Mouse (Mus musculus): ENCODE measurements at regions not wholly inside any gene's neighbourhood (a gene's known extent, or its start where the extent isn't known, plus 50 kb on each side); places are given as distances from the start of the nearest gene placed in this dataset.
"Not testable (repeated sequence)": the region's sequence is repeated elsewhere in the genome, so short reads cannot be mapped to it uniquely, and the experiment has no call there.

DNA sequence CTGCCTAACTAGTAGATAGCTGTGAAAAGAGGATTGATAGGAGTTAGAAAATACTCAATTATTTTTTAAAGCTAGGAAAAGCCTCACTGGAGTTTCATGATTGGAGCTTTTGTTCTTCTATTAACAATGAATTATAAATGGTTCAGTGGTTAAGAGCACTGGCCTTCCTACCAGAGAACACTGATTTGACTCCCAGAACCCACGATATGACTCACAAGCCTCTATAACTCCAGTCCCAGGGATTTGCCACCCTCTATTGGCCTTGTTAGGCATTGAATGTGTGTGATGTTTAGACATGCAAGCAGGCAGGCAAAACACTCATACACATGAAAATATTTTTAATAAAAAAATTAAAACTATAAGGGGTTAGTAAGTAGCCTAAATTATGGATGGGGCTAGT, 704.4 kb downstream of the Rapgef2 start:
- Histone ChIP-seq H3K27ac (replicated peaks) (no peak overlapping the region), H3K36me3 (no peaks in the 10 kb centered on the region), H3K27me3 (no peaks in the 10 kb centered on the region), H3K9me3 (no peaks in the 10 kb centered on the region), H3K4me1 (no peaks in the 10 kb centered on the region), H3K9ac (replicated peaks) (no peak overlapping the region), H3K4me3 (no peak overlapping the region), H3K4me2 (replicated peaks) (no peak overlapping the region)
- ATAC-seq (replicated peaks), result no peak
- WGBS, result 9% methylated on average over 1 of the region's 1 CpGs

DNA sequence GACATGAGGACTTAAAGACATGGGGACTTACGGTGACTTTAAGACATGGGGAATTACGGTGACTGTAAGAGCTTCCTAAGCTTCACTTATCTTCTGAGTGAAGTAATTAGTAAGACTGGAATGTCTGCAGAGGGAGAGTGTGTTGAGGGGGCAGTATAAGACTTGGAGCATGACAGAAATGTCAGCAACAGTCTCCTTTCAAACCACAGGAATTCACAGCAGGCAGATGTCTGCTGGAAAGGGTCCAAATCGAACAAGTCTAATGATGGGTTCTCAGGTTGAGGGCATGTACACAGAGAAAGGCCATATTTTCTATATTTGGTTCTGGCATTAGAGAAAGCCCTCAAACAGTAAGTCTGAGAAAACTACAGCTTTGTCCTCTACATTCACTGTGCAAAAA, 705.2 kb downstream of the Rapgef2 start:
- no peak; the same call in 1 of the 2 replicates for ATAC-seq (replicated peaks)
- H3K4me1 ChIP-seq, result no peaks in the 10 kb centered on the region
- H3K9ac ChIP-seq (replicated peaks), result no peak overlapping the region
- H3K36me3 ChIP-seq, result no peaks in the 10 kb centered on the region
- no peaks in the 10 kb centered on the region for H3K27me3 ChIP-seq
- H3K4me2 ChIP-seq (replicated peaks), result no peak overlapping the region
- no peaks in the 10 kb centered on the region for H3K9me3 ChIP-seq
- no peak overlapping the region for H3K4me3 ChIP-seq
- H3K27ac ChIP-seq (replicated peaks), result no peak overlapping the region
- WGBS, result 40% methylated on average over 3 of the region's 3 CpGs

DNA sequence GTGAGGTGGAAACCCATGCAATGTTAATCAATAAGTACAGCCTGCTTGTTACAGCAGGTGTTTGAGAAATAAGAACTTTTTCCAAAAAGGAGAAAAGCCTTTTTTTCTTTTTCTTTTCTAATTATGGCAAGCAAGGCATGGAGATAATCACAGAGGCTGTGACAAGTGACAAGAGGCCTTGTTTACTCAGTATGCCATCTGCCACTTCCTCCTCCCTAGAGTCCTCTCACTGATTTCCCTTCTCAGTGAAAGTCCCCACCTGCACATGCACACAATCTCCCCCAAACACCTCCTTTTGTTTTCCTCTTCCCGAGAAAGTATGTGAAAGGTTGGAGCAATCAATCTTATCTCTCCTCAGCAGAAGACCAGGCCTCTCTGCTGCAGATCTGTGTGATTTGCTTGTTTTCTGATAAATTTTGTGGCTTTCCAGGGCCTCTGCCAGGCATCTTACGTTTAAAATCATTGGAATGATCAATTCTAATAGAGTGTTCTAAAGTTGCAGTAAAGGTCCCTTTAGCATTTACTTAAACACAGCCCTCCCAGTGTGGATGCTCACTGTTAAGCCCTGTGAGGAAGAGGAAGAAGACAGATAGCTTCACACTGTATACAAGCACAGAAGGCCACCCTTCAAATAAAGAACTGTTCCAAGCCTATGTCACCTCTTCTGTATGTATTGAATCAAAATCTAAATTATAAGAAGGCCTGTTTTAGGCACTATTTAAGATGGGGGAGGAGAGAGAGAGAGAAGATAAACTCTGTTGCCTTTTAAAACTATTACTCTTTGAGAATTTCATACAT, 710.5 kb downstream of the Rapgef2 start:
- no peak overlapping the region for H3K4me3 ChIP-seq
- H3K9ac ChIP-seq (replicated peaks), result no peak overlapping the region
- H3K27ac ChIP-seq (replicated peaks), result peak overlapping the region; percentile 37; the same call in 1 of the 2 replicates
- no peaks in the 10 kb centered on the region for H3K36me3 ChIP-seq
- WGBS, result 31% methylated on average over 2 of the region's 2 CpGs
- no peaks in the 10 kb centered on the region for H3K9me3 ChIP-seq
- no peak overlapping the region for H3K4me2 ChIP-seq (replicated peaks)
- H3K4me1 ChIP-seq, result peaks cover 4% of the 10 kb centered on the region; the same call in 1 of the 2 replicates
- 0 out of 2 replicates have a peak, but pooled peaks have one; percentile 83 for ATAC-seq (replicated peaks)
- H3K27me3 ChIP-seq, result no peaks in the 10 kb centered on the region

- Histone ChIP-seq H3K9ac (replicated peaks) (no peak overlapping the region), H3K27ac (replicated peaks) (no peak overlapping the region), H3K4me3 (no peak overlapping the region), H3K36me3 (no peaks in the 10 kb centered on the region), H3K27me3 (no peaks in the 10 kb centered on the region), H3K4me1 (peaks cover 4% of the 10 kb centered on the region; the same call in 1 of the 2 replicates), H3K4me2 (replicated peaks) (no peak overlapping the region), H3K9me3 (no peaks in the 10 kb centered on the region)
- 63% methylated on average over 3 of the region's 3 CpGs for WGBS
- no peak for ATAC-seq (replicated peaks)
These were observed 711.5 kb downstream of the Rapgef2 start for GRCm38 (mm10) chr3:78574807-78575206.

GRCm38 (mm10) chr3:78573299-78573698, 713.0 kb downstream of the Rapgef2 start:
- 87% methylated on average over 6 of the region's 6 CpGs for WGBS

GRCm38 (mm10) chr3:78564926-78565325, 721.4 kb downstream of the Rapgef2 start:
- not testable (repeated sequence) for H3K9me3 ChIP-seq; H3K36me3 ChIP-seq; H3K27ac ChIP-seq (replicated peaks); H3K27me3 ChIP-seq; ATAC-seq (replicated peaks); H3K4me2 ChIP-seq (replicated peaks); H3K4me1 ChIP-seq; H3K4me3 ChIP-seq; H3K9ac ChIP-seq (replicated peaks)

More at GRCm38 (mm10) chr3:78573299-78573698, 713.0 kb downstream of the Rapgef2 start:
- ATAC-seq (replicated peaks), result no peak
- Histone ChIP-seq H3K27ac (replicated peaks) (no peak overlapping the region), H3K27me3 (no peaks in the 10 kb centered on the region), H3K4me3 (no peak overlapping the region), H3K4me2 (replicated peaks) (no peak overlapping the region), H3K36me3 (no peaks in the 10 kb centered on the region), H3K4me1 (peaks cover 4% of the 10 kb centered on the region; the same call in 1 of the 2 replicates), H3K9me3 (no peaks in the 10 kb centered on the region), H3K9ac (replicated peaks) (no peak overlapping the region)

All from forebrain, embryonic 15.5 days (tissue).